Mouse (Mus musculus) midbrain, embryonic 15.5 days (tissue): Measurements from ENCODE around the gene Ldlrap1. TPM values are rescaled to one million over a fixed set of nuclear protein-coding genes. Genes with fewer than 3 reads are reported as not detected.
A peak's percentile ranks its signal among the peaks of the same experiment; 100 is the strongest.

Experiments
- ATAC-seq: fragments of 200-750 bp; cut with Nextera tagmentation; replicated peaks from 2 replicates; pipeline ENCODE4 v1.8.0; 2017; ENCODE audit warnings: moderate TSS enrichment
- H3K27ac ChIP-seq: fragments of 300-500 bp; sonication (generic); 2 replicates; pipeline ENCODE4 v1.5.1; 2015; ENCODE audit warnings: mild to moderate bottlenecking, inconsistent platforms
- H3K27me3 ChIP-seq: fragments of 300-500 bp; sonication (generic); replicated peaks from 2 replicates; pipeline ENCODE4 v1.6.1; 2015; ENCODE audit warnings: inconsistent platforms
- H3K36me3 ChIP-seq: fragments of 300-500 bp; sonication (generic); replicated peaks from 2 replicates; pipeline ENCODE4 v1.6.1; 2015; ENCODE audit warnings: inconsistent platforms
- H3K4me1 ChIP-seq: fragments of 300-500 bp; sonication (generic); 2 replicates; pipeline ENCODE4 v1.6.1; 2015; ENCODE audit warnings: inconsistent platforms
- H3K4me2 ChIP-seq: fragments of 300-500 bp; sonication (generic); 2 replicates; pipeline ENCODE4 v1.6.1; 2015; ENCODE audit warnings: inconsistent platforms, mild to moderate bottlenecking, moderate library complexity
- H3K4me3 ChIP-seq: fragments of 300-500 bp; sonication (generic); 2 replicates; pipeline ENCODE4 v1.5.1; 2015; ENCODE audit warnings: mild to moderate bottlenecking, inconsistent platforms
- H3K9ac ChIP-seq: fragments of 300-500 bp; sonication (generic); 2 replicates; pipeline ENCODE4 v1.6.1; 2015; ENCODE audit warnings: mild to moderate bottlenecking, inconsistent platforms
- H3K9me3 ChIP-seq: fragments of 300-500 bp; sonication (generic); 2 replicates; pipeline ENCODE4 v1.6.1; 2016; ENCODE audit warnings: inconsistent platforms
- WGBS: fragments of 180-500 bp; shearing (Covaris S2); methylation state at CpG from one replicate; pipeline ENCODE4 v1.1.7; 2015; ENCODE audit warnings: mixed read lengths; 5-methylcytosine and 5-hydroxymethylcytosine counted together
- polyA plus RNA-seq: library from polyadenylated mRNA; unstranded; fragments of >200 nt; fragmentation: Nextera tagmentation; extraction: Ambion mirVana; gene quantifications from 2 replicates; pipeline ENCODE4 v1.2.1, GENCODE M21; 2015

Gene Ldlrap1
- polyA plus RNA-seq, 1 experiment from 2014 or later = 2.7 TPM

DNA sequence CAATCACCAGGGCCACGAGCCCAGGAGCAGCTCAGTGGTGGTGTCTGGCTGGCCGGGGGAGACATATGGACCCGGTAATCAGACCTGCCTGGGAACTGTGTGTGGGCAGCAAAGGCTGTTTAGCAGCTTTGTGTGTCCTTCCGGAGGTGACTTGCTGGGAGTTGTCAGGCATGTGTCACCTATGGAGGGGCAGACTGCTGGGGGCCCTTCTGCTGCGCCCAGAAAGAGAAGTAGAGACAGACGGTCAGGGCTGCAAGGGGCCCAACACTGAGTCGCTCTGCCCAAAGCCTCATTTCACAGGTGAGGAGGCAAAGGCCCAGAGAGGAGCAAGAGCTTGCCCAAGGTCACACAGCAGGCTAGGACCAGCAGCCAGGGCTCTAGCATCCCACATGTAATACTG, 2.1 kb upstream of the Ldlrap1 start:
- H3K4me1 ChIP-seq = peaks cover 15% of the 10 kb centered on the region
- 79% methylated on average over 7 of the region's 7 CpGs for WGBS

DNA sequence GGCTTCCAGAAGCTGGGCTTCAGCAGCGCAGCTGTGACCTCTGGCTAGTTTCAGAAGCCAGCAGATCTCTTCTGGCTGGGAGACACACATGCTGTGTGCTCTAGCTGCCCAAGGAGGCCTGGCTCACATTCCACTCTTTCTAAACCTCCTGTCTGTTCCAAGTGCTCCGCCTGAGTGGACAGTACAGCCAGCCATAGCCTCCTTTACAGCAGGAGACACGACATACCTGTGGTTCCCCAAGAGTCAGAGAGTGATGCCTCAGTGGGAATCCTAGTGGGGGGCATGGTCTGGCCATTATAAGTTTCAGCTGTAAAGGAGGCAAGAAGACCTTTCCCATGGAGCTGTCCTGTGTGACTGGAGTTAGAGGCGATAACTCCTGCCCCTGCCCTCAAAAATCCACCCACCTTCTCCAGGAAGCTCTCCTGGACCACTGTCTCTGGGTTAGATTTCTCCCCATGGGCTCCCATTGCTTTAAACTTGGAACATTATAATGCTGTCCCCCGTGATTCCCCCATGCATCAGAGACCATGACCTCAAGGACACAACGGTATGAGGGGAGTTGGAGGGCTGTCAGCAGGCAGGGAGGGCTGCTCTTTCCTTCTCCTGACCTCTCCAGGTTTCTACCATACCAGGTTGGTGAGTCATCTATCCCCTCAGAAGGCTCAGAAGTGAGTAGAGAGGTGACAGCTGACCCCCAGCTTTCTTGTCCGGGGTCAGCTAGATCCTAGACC, 1.4 kb upstream of the Ldlrap1 start:
- WGBS = 61% methylated on average over 7 of the region's 7 CpGs
- H3K9ac ChIP-seq = no peak overlapping the region

More for the DNA sequence above, 2.1 kb upstream of the Ldlrap1 start:
- Histone ChIP-seq H3K36me3 (no peaks in the 10 kb centered on the region), H3K9me3 (no peaks in the 10 kb centered on the region), H3K27ac (no peak overlapping the region), H3K4me3 (no peak overlapping the region), H3K9ac (no peak overlapping the region), H3K4me2 (no peak overlapping the region), H3K27me3 (peaks cover 28% of the 10 kb centered on the region)
- no peak for ATAC-seq

DNA sequence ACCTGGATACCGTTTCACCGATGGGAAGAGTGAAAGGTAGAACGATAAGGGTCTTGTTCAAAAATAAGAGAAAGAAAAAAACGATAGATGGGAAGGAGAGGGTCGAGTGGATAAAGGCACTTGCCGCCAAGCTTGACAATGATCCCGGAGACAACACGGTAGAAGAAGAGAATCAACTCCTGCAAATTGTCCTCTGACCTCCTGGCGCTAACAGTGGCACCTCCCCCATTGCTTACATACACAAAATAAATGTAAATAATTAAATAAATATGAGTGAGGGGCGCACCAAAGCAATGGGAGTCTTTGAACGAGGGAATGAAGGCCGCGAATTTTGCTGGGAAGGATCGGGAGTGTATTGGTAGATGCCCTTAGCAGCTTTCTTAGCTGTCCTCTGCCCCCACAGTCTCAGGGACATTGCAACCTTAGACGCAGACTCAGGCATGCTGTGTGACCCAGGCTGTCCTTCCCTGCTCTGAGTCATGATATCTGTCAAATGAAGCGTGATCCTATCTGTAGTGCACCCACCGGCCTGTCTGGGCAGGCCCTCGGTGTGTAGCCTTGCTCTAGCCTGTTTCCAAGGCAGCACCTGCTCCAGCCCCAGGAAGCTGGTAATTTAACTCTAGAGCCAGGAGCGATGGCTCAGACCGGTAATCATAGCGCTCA, 533 bp upstream of the Ldlrap1 start:
- Histone ChIP-seq H3K9me3 (no peaks in the 10 kb centered on the region), H3K4me3 (peak overlapping the region; percentile 40), H3K9ac (peak overlapping the region; percentile 23; the same call in 1 of the 2 replicates), H3K4me1 (peaks cover 15% of the 10 kb centered on the region), H3K4me2 (peak overlapping the region; percentile 69), H3K36me3 (no peaks in the 10 kb centered on the region), H3K27ac (no peak overlapping the region), H3K27me3 (peaks cover 28% of the 10 kb centered on the region)
- WGBS = 14% methylated on average over 21 of the region's 21 CpGs
- ATAC-seq = no peak

More for the DNA sequence above, 1.4 kb upstream of the Ldlrap1 start:
- H3K27me3 ChIP-seq = peaks cover 28% of the 10 kb centered on the region
- H3K4me2 ChIP-seq = no peak overlapping the region
- H3K4me1 ChIP-seq = peaks cover 15% of the 10 kb centered on the region
- H3K27ac ChIP-seq = no peak overlapping the region
- ATAC-seq = no peak
- H3K36me3 ChIP-seq = no peaks in the 10 kb centered on the region
- H3K9me3 ChIP-seq = no peaks in the 10 kb centered on the region
- no peak overlapping the region for H3K4me3 ChIP-seq

DNA sequence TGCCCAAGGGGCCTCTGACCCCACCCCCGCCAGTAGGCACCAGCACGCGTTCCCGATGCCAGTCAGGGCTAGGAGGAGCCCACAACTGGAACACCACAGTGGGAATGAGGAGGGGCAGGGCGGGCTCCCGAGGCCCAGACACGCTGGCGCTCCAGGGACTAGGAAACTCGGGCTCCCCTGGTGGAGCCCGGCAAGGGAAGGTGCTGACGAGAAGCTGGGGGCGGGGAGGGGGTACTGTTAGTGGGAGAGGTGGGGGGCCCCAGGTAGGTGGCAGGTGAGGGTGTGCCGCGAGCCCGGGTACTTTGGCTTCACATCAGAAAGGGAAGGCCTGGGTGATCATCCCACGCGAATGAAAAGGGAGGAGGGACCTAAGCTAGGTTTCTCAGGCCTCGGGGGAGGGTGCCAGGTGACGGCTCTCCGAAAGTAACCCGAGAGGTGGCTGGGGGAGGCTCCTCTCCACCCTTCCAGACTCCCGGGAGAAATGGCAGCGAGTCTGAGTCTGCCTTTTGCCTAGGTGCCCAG, 859 bp downstream of the Ldlrap1 start:
- H3K4me3 ChIP-seq = peak overlapping the region; percentile 40
- no peaks in the 10 kb centered on the region for H3K36me3 ChIP-seq
- peak overlapping the region; percentile 69 for H3K4me2 ChIP-seq
- no peak overlapping the region for H3K27ac ChIP-seq
- no peaks in the 10 kb centered on the region for H3K9me3 ChIP-seq
- WGBS = 2% methylated on average over 23 of the region's 23 CpGs
- H3K9ac ChIP-seq = peak overlapping the region; percentile 23; the same call in 1 of the 2 replicates
- no peak for ATAC-seq
- peaks cover 15% of the 10 kb centered on the region for H3K4me1 ChIP-seq
- H3K27me3 ChIP-seq = peaks cover 28% of the 10 kb centered on the region

DNA sequence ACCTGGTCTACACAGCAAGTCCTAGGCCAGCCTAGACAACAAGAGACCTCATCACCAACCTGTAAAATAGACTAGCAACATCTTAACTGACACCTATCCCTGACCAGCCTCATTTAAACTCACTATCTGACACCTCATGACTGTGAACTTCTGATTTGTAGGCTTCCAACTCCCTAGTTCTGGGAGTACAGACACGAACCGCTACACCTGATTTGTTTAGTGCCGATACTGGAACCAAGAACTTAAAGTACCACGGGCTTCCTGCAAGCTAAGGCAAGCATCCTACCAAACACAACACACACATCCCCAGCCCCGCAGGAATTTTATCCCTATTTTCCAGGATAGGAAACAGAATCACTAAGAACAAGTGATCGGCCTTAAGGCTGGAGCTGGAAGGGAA, 1.5 kb downstream of the Ldlrap1 start:
- Histone ChIP-seq H3K4me3 (no peak overlapping the region), H3K9me3 (no peaks in the 10 kb centered on the region), H3K4me1 (peaks cover 15% of the 10 kb centered on the region), H3K27me3 (peaks cover 28% of the 10 kb centered on the region), H3K4me2 (no peak overlapping the region), H3K9ac (no peak overlapping the region), H3K36me3 (no peaks in the 10 kb centered on the region), H3K27ac (no peak overlapping the region)
- ATAC-seq = no peak
- WGBS = 79% methylated on average over 6 of the region's 6 CpGs

DNA sequence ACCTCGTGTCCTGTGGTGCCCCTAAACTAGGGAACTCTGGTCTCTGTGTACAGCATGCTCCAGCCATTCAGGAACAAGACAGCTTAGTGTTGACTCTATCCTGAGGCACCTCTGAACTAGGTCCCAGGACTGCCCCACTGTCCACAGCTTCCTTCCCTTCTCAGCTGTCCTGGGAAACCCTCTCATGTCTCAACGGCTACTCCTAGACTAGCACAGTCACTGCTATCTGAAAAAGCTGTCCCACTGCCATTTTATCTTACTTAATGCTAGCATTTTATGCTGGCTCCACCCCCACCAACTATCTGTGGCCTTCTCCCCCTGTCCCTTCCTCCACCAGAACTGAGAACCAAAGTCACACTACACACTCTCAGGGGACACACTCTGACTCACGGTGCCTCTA, 3.5 kb downstream of the Ldlrap1 start:
- Histone ChIP-seq H3K4me2 (no peak overlapping the region), H3K4me1 (peaks cover 15% of the 10 kb centered on the region), H3K9ac (no peak overlapping the region), H3K36me3 (no peaks in the 10 kb centered on the region), H3K27me3 (peaks cover 20% of the 10 kb centered on the region), H3K4me3 (no peak overlapping the region), H3K9me3 (no peaks in the 10 kb centered on the region), H3K27ac (no peak overlapping the region)
- no peak for ATAC-seq
- 82% methylated on average over 3 of the region's 3 CpGs for WGBS

DNA sequence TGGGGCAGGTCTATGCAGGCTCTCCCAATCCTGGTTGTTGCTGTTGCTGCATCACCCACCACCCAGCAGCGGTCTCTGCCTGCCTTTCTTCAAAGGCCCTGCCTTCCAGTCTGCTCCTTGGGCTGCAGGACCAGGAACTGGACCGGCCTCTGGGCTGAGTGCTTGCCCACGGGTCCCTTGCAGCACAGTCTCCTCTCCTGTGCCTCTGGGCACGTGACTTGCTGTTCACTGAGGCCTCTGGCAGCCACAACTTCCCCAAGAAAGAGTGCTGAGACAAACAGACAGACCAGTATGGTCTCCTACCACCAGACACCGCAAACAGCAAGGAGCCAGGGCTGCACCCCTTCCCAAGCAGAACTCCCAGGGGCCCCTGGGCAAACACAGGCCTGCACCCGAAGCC, 5.5 kb downstream of the Ldlrap1 start:
- 83% methylated on average over 6 of the region's 6 CpGs for WGBS
- Histone ChIP-seq H3K36me3 (no peaks in the 10 kb centered on the region), H3K27me3 (peaks cover 8% of the 10 kb centered on the region; the same call in 1 of the 2 replicates), H3K4me2 (no peak overlapping the region), H3K9ac (no peak overlapping the region), H3K27ac (no peak overlapping the region), H3K4me1 (peaks cover 7% of the 10 kb centered on the region), H3K9me3 (no peaks in the 10 kb centered on the region), H3K4me3 (no peak overlapping the region)
- no peak for ATAC-seq

DNA sequence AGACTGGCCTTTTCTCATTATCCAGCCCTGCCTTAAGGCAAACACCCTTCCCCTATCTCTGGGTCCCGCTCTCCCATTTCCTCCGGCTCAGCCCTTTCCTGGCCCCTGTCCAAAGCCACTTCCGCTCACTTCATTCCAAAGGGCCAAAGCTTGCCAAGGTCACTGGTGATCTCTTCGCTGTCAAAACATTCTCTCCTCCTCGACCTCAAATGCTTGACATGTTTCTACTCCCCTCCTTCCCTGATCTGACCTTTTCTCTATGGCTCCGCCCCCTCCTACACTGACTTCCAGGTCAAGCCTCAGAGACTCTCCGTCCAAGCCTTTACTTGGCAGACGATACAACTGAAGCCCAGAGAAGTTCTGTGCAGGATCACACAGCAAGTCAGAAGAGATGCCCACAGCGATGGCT, 7.0 kb downstream of the Ldlrap1 start:
- no peak for ATAC-seq
- no peak overlapping the region for H3K27ac ChIP-seq
- WGBS = 67% methylated on average over 9 of the region's 9 CpGs
- H3K4me1 ChIP-seq = no peaks in the 10 kb centered on the region
- H3K4me3 ChIP-seq = no peak overlapping the region
- 0 out of 2 replicates have a peak, but pooled peaks cover 2% of the 10 kb centered on the region for H3K27me3 ChIP-seq
- no peaks in the 10 kb centered on the region for H3K9me3 ChIP-seq
- H3K4me2 ChIP-seq = no peak overlapping the region
- no peak overlapping the region for H3K9ac ChIP-seq
- H3K36me3 ChIP-seq = no peaks in the 10 kb centered on the region

DNA sequence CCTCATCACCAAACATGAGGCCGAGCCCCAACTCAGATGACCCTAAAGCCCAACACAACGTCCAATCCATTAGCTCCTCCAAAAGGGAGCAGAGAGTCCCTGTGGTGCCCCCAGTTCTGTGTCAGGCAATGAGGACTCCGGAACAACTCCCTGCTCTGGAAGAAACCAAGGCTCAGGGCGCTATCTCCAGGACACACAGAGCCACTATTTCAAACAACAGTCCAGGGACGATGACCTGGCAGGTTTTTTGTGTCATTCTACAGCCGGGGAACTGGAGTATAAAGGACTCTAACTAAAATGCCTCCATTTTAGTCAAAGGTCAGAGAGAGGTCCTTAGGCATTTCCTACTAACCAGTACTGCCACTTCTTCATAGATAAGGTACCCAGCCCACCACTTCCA, 7.5 kb downstream of the Ldlrap1 start:
- no peak for ATAC-seq
- H3K27me3 ChIP-seq = no peaks in the 10 kb centered on the region
- H3K4me1 ChIP-seq = no peaks in the 10 kb centered on the region
- H3K4me2 ChIP-seq = no peak overlapping the region
- H3K36me3 ChIP-seq = no peaks in the 10 kb centered on the region
- no peak overlapping the region for H3K27ac ChIP-seq
- H3K9me3 ChIP-seq = no peaks in the 10 kb centered on the region
- H3K9ac ChIP-seq = no peak overlapping the region
- no peak overlapping the region for H3K4me3 ChIP-seq
- 84% methylated on average over 6 of the region's 6 CpGs for whole genome bisulfite sequencing

DNA sequence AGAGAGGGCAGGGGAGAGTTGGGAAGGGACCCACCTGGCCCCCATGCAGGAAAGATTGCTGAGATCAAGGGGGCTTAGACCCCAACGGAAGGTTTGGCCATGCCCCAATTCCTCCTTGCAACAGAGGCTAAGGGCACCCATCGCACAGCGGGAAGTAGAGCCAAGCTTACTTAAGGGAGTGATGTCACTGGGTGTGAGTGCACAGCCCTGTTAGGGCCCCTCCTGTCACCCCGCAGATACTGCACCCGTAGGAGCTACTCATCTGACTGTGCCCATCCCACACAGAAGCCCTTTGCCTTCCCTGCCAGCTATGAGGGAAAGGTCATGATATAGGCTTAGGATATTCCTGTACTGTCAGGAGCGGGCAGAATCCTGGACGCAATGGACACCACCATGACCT, 8.3 kb downstream of the Ldlrap1 start:
- ATAC-seq = no peak
- Histone ChIP-seq H3K9ac (no peak overlapping the region), H3K4me3 (no peak overlapping the region), H3K27ac (no peak overlapping the region), H3K27me3 (no peaks in the 10 kb centered on the region), H3K4me1 (peaks cover under 1% of the 10 kb centered on the region; the same call in 1 of the 2 replicates), H3K4me2 (no peak overlapping the region), H3K36me3 (no peaks in the 10 kb centered on the region), H3K9me3 (no peaks in the 10 kb centered on the region)
- 94% methylated on average over 7 of the region's 7 CpGs for WGBS

DNA sequence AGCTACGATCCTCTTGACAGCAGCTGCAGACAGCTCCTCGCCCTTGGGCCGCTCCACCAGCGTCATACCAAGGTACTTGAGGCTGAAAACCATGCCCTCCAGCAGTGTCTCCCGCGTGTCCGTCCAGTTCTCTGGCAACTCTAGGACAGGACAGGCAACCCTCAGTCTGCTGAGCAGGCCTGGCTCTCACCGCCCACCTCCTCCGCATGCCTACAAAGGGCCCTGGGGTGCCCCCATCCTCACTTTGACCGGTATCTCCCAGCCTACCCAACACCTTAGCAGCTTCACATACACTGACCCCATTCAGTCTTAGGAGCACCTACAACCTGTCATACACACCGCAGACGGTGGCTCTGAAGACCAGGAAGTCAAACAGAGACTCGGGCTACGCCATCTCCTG, 8.9 kb downstream of the Ldlrap1 start:
- 93% methylated on average over 14 of the region's 14 CpGs for WGBS
- H3K27ac ChIP-seq = no peak overlapping the region
- no peaks in the 10 kb centered on the region for H3K36me3 ChIP-seq
- ATAC-seq = no peak
- H3K4me3 ChIP-seq = no peak overlapping the region
- H3K4me2 ChIP-seq = no peak overlapping the region
- no peaks in the 10 kb centered on the region for H3K27me3 ChIP-seq
- H3K9me3 ChIP-seq = no peaks in the 10 kb centered on the region
- H3K4me1 ChIP-seq = peaks cover 6% of the 10 kb centered on the region; the same call in 1 of the 2 replicates
- H3K9ac ChIP-seq = no peak overlapping the region

DNA sequence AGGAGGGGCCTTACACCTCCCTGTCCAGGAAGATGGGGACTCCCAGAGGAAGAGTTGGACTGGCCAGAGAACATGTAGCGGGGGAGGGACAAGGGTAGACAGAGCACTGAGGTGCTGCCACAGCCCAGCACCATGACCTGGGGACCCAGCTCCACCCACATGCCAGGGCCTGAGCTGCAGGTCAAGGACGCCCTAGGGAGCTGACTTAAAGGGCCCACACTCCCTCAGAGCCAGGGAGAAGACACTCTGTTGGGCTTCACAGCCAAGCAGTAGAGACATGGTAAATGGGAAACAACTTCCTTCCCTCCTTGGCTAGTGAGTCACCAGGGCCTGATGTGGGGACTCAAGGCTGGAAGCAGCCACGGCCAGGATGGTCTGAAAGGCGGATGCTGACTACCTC, 9.5 kb downstream of the Ldlrap1 start:
- no peak overlapping the region for H3K4me3 ChIP-seq
- no peaks in the 10 kb centered on the region for H3K27me3 ChIP-seq
- no peak overlapping the region for H3K27ac ChIP-seq
- 95% methylated on average over 4 of the region's 4 CpGs for WGBS
- no peaks in the 10 kb centered on the region for H3K36me3 ChIP-seq
- no peak overlapping the region for H3K4me2 ChIP-seq
- ATAC-seq = no peak
- peaks cover 10% of the 10 kb centered on the region for H3K4me1 ChIP-seq
- H3K9me3 ChIP-seq = no peaks in the 10 kb centered on the region
- H3K9ac ChIP-seq = no peak overlapping the region
